In the genomic region with DNA sequence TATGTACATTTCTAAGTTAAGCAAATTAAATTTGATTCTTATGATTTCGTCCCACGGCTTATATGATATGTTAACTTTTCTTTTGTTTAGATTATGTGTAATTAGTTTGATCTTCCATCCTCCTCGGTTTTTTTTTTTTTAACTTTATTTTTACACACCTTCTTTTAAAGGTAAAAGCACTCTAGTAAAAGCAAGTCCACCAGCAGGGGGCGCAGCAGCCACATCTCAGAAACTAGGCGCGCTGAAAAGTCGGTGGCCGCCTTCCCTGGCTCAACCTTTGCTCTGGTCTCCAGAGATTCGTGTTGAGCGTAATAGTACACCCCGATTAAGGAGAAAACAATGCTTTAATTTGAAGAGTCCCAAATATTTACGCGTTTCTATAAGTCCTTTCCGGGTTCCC, we compare ENCODE assay signal across 9 mouse cellular contexts. TPM values are rescaled to one million over a fixed set of nuclear protein-coding genes. Genes with fewer than 3 reads are reported as not detected.
DNase-seq lines count a peak whose midpoint lies in the region; ATAC-seq lines count a peak whose summit lies in the region.
"Had no signal": no experiment of that assay in that cellular context is flagged by ENCODE, and none has a peak within 500 bp of the region (broad histone marks: within the 10 kb centered on the region; RNA-seq: fewer than 3 reads in every experiment).

No protein-coding gene starts in this region.

- H3K9me3 ChIP-seq in embryonic facial prominence, embryonic 12.5 days = no peaks in the 10 kb centered on the region
- no peaks in the 10 kb centered on the region for H3K9me3 ChIP-seq in midbrain, embryonic 15.5 days

- intact Hi-C loops in left cerebral cortex, postnatal 10 days (cut with DNase I) = loop anchor here (1.0 to 10.0 kb wide), 5 partner anchors 457 to 927 kb away; no protein-coding TSS in a partner anchor

- H3K4me1 ChIP-seq in embryonic facial prominence, embryonic 12.5 days = peaks cover 14% of the 10 kb centered on the region
- H3K4me1 ChIP-seq in midbrain, embryonic 15.5 days = peaks cover 40% of the 10 kb centered on the region

- peak overlapping the region; percentile 17 for H3K4me2 ChIP-seq in embryonic facial prominence, embryonic 12.5 days (replicated peaks)
- peak overlapping the region; percentile 70 for H3K4me2 ChIP-seq in midbrain, embryonic 15.5 days

- no peak for ATAC-seq in embryonic facial prominence, embryonic 12.5 days (ENCODE audit: insufficient number of reproducible peaks, insufficient read depth, low FRiP score, low TSS enrichment)
- no peak for ATAC-seq in midbrain, embryonic 15.5 days (replicated peaks)
- ATAC-seq: Patski had no signal

- H3K27me3 ChIP-seq in embryonic facial prominence, embryonic 12.5 days = peaks cover 72% of the 10 kb centered on the region
- H3K27me3 ChIP-seq in midbrain, embryonic 15.5 days (replicated peaks) = peaks cover 18% of the 10 kb centered on the region

- under 1% methylated on average over 14 of the region's 14 CpGs for WGBS in embryonic facial prominence, embryonic 12.5 days
- under 1% methylated on average over 14 of the region's 14 CpGs for WGBS in midbrain, embryonic 15.5 days

- DNase-seq in heart, adult 18-20 months = peak; percentile 53 to 84
- no peak for DNase-seq in heart, adult 11 months
- DNase-seq in adrenal gland, adult 2 months = peak; percentile 61
- peak; percentile 89 for DNase-seq in heart, postnatal 4 days
- peak; percentile 82 to 85 for DNase-seq in left cerebral cortex, postnatal 10 days (ENCODE audit: extremely low spot score in 1 of 2, low spot score in 2 of 2)
- peak; percentile 33 for DNase-seq in thymus, postnatal 25 days

- no peak overlapping the region for H3K4me3 ChIP-seq in embryonic facial prominence, embryonic 12.5 days
- no peak overlapping the region for H3K4me3 ChIP-seq in midbrain, embryonic 15.5 days

- no peaks in the 10 kb centered on the region for H3K36me3 ChIP-seq in embryonic facial prominence, embryonic 12.5 days
- no peaks in the 10 kb centered on the region for H3K36me3 ChIP-seq in midbrain, embryonic 15.5 days (replicated peaks)

- H3K27ac ChIP-seq in embryonic facial prominence, embryonic 12.5 days = no peak overlapping the region
- H3K27ac ChIP-seq in midbrain, embryonic 15.5 days = peak overlapping the region; percentile 87; the same call in 1 of the 2 replicates

- no peak overlapping the region for H3K9ac ChIP-seq in embryonic facial prominence, embryonic 12.5 days
- no peak overlapping the region for H3K9ac ChIP-seq in midbrain, embryonic 15.5 days

RNA-seq across cellular contexts. Expression of a gene that starts 2.5 kb away (rescaled TPM):
- total RNA-seq in heart, adult 18-20 months (2021) = under 1 TPM in 1 of 2 experiments, not detected in 1; 0.67 TPM
- total RNA-seq in adrenal gland, adult 2 months (2021) = under 1 TPM; 0.14 to 0.28 TPM
- 0.42 and 0.44 TPM in 2 replicates for polyA plus RNA-seq in adrenal gland, adult 2 months (2012; rRNA removed)
- 11.4 and 13.5 TPM in 2 replicates for polyA plus RNA-seq in embryonic facial prominence, embryonic 12.5 days (2016; fragmentation: Nextera tagmentation; extraction: Ambion mirVana)
- not detected for total RNA-seq in heart, postnatal 4 days (2021)
- 10 to 100 TPM; 32.0 to 39.7 TPM for total RNA-seq in left cerebral cortex, postnatal 10 days (2021)
- 20.7 and 23.2 TPM in 2 replicates for polyA plus RNA-seq in midbrain, embryonic 15.5 days (2015; fragmentation: Nextera tagmentation; extraction: Ambion mirVana)

Comparison
In these comparisons a context has a peak if more than half of its experiments do, and no peak if none do; other contexts are left out.
1. RNA of a gene that starts 2.5 kb away (total RNA-seq): 32.0 to 39.7 TPM in left cerebral cortex, postnatal 10 days; 0.67 TPM in heart, adult 18-20 months, 0.14 to 0.28 TPM in adrenal gland, adult 2 months and not detected in heart, postnatal 4 days; every median in the first group is over 10 times any median in the second.